Mouse (Mus musculus): ENCODE data around the gene Fbxo9.
"Not testable (repeated sequence)": the region's sequence is repeated elsewhere in the genome, so short reads cannot be mapped to it uniquely, and the experiment has no call there.

Fbxo9 gene

GRCm38 (mm10) chr9:78108796-78109239 is at the start of gene Fbxo9, which contains the start of gene Ick:
Gene Fbxo9, minus strand, starts transcription at chr9:78109065.
Gene Ick, plus strand, starts transcription at chr9:78109192.
- DNase-seq (ENCODE audit: low read depth, low spot score), result peak; percentile 91

- DNase-seq (ENCODE audit: low read depth, low spot score), result no peak
Measured at GRCm38 (mm10) chr9:78157221-78157620, 48.4 kb upstream of the Fbxo9 start.

- no peak for DNase-seq (ENCODE audit: low read depth, low spot score)
Measured at GRCm38 (mm10) chr9:78154211-78154977, 45.5 kb upstream of the Fbxo9 start.

GRCm38 (mm10) chr9:78149770-78150169 is 40.9 kb upstream of the Fbxo9 start:
- DNase-seq (ENCODE audit: low read depth, low spot score), result not testable (repeated sequence)

- DNase-seq (ENCODE audit: low read depth, low spot score), result no peak
Measured at GRCm38 (mm10) chr9:78148149-78148548, 39.3 kb upstream of the Fbxo9 start.

- DNase-seq (ENCODE audit: low read depth, low spot score), result no peak
Measured at GRCm38 (mm10) chr9:78146627-78147026, 37.8 kb upstream of the Fbxo9 start.

- DNase-seq (ENCODE audit: low read depth, low spot score), result no peak
Measured at GRCm38 (mm10) chr9:78146099-78146498, 37.2 kb upstream of the Fbxo9 start.

GRCm38 (mm10) chr9:78139463-78139862 is 30.6 kb upstream of the Fbxo9 start:
- DNase-seq (ENCODE audit: low read depth, low spot score), result no peak

GRCm38 (mm10) chr9:78138044-78138676 is 29.3 kb upstream of the Fbxo9 start:
- no peak for DNase-seq (ENCODE audit: low read depth, low spot score)

- no peak for DNase-seq (ENCODE audit: low read depth, low spot score)
Measured at GRCm38 (mm10) chr9:78135658-78136057, 26.8 kb upstream of the Fbxo9 start.

- DNase-seq (ENCODE audit: low read depth, low spot score), result no peak
Measured at GRCm38 (mm10) chr9:78126643-78127042, 17.8 kb upstream of the Fbxo9 start.

- DNase-seq (ENCODE audit: low read depth, low spot score), result no peak
Measured at GRCm38 (mm10) chr9:78126007-78126406, 17.1 kb upstream of the Fbxo9 start.

- DNase-seq (ENCODE audit: low read depth, low spot score), result no peak
Measured at GRCm38 (mm10) chr9:78124297-78124696, 15.4 kb upstream of the Fbxo9 start.

- no peak for DNase-seq (ENCODE audit: low read depth, low spot score)
Measured at GRCm38 (mm10) chr9:78122939-78123712, 14.3 kb upstream of the Fbxo9 start.

- no peak for DNase-seq (ENCODE audit: low read depth, low spot score)
Measured at GRCm38 (mm10) chr9:78121985-78122384, 13.1 kb upstream of the Fbxo9 start.

GRCm38 (mm10) chr9:78121358-78121757 is 12.5 kb upstream of the Fbxo9 start:
- DNase-seq (ENCODE audit: low read depth, low spot score), result no peak

GRCm38 (mm10) chr9:78117690-78118089 is 8.8 kb upstream of the Fbxo9 start:
- DNase-seq (ENCODE audit: low read depth, low spot score), result no peak

GRCm38 (mm10) chr9:78115746-78116145 is 6.9 kb upstream of the Fbxo9 start:
- no peak for DNase-seq (ENCODE audit: low read depth, low spot score)

GRCm38 (mm10) chr9:78113538-78113885 is 4.6 kb upstream of the Fbxo9 start:
- no peak for DNase-seq (ENCODE audit: low read depth, low spot score)

GRCm38 (mm10) chr9:78112770-78113537 is 4.1 kb upstream of the Fbxo9 start:
- peak; percentile 79 for DNase-seq (ENCODE audit: low read depth, low spot score)

GRCm38 (mm10) chr9:78111456-78111855 is 2.6 kb upstream of the Fbxo9 start:
- no peak for DNase-seq (ENCODE audit: low read depth, low spot score)

- no peak for DNase-seq (ENCODE audit: low read depth, low spot score)
Measured at GRCm38 (mm10) chr9:78109656-78110055, 791 bp upstream of the Fbxo9 start.
